Mouse (Mus musculus) liver, adult (tissue): ENCODE results near the gene Tk1.

Experiments
- GATA4 ChIP-seq: IDR thresholded peaks from 2 replicates; pipeline ENCODE4 v1.6.1; 2014; ENCODE audit warnings: mild to moderate bottlenecking, low read length; ENCODE audit not compliant: insufficient replicate concordance

Tk1 gene

DNA sequence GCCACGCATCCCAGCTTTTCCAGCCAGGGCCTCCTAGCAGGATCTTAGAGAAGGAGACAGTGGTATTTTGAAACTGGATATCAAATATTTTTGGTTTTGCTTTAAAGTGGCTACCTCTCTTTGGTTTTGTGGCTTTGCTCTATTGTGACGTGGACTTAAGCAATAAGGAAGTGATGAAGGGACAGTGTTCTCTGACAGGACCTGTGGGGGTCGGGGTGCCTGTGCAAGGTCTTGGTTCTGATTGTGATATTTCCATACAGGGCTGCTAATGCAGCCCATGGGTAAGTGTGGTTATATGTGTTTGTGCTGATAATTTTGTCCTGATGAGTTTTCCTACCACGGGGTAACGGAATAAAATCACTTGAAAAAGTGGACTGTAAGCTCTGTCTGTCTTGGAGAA is 29.5 kb upstream of the Tk1 start:
- TF ChIP-seq GATA4 = no peak

GRCm38 (mm10) chr11:117854241-117854640 is 28.3 kb upstream of the Tk1 start:
- no peak for TF ChIP-seq GATA4

GRCm38 (mm10) chr11:117852875-117853274 is 27.0 kb upstream of the Tk1 start:
- TF ChIP-seq GATA4 = no peak

- no peak; the same call in 1 of the 2 replicates for TF ChIP-seq GATA4
Observed at GRCm38 (mm10) chr11:117848985-117849671, 23.2 kb upstream of the Tk1 start, which contains the start of gene Birc5. TSS of gene Birc5 (plus strand) at chr11:117849251.

GRCm38 (mm10) chr11:117848271-117848984 is 22.5 kb upstream of the Tk1 start:
- TF ChIP-seq GATA4 = no peak

DNA sequence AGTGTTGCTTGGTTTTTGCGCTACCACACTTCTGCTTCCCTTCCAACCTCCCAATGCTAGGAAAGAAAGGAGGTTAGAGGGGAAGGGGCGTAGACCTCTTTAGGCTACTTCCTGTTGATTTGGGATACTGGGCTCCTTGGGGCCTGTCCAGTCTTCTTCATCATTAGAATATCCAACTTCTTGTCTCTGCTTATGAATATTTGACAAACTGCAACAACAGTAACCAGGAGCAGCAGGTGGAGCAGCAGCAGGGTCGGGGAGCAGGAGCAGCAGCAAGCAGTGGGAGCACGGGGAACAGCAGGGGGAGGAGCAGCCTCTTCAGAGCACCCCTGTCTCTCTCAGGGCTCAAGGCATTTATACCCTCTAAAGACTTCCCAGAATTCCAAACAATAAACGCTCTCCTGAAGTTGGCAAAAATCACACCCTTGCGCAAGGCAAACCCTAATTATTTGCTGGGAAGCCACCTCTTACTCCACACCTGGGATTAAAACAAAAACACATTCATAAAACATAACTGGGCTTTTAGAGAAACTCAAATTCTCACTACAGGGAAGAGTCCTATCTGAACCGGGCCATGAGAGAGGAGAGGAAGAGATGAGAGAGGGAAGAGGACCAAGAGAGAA is 21.8 kb upstream of the Tk1 start:
- TF ChIP-seq GATA4 = no peak

GRCm38 (mm10) chr11:117846640-117847039 is 20.7 kb upstream of the Tk1 start:
- TF ChIP-seq GATA4 = no peak

DNA sequence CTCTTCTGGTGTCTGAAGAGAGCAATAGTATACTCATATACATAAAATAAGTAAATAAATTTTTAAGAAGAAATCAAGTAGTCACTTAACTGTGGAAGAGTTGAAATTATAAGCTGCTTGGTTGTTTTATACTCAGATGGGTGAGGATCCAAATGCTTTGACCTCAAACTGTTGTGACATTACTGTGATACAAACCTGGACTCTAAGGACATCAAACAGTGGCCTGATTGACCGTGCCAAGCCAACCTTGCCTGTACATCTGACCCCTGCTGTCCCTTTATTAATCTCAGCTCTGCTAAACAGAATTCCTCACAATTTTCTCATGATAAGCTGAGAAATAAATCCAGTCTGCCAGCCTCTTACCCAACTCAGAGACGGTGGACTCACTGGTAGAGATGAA is 19.8 kb upstream of the Tk1 start:
- TF ChIP-seq GATA4 = peak; percentile 45; the same call in 1 of the 2 replicates

DNA sequence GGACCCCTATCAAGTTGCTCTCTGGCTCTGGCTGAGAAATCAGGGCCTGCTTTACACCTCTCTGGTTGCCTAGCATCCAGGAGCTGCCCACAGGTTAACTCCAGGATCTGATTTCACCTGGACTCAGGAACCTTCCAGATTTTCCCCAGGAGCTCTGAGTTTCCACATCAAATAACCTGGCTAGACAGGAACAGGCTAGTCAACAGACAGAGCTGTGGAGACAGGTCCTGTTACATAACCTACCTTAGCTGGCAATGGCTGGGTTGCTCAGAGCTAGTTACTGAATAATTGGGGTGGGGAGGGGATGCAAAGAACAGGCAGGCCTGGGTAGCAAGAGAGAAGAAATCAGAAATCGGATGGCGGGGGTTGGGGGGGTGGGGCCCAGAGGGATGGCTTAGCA is 19.1 kb upstream of the Tk1 start:
- no peak for TF ChIP-seq GATA4

DNA sequence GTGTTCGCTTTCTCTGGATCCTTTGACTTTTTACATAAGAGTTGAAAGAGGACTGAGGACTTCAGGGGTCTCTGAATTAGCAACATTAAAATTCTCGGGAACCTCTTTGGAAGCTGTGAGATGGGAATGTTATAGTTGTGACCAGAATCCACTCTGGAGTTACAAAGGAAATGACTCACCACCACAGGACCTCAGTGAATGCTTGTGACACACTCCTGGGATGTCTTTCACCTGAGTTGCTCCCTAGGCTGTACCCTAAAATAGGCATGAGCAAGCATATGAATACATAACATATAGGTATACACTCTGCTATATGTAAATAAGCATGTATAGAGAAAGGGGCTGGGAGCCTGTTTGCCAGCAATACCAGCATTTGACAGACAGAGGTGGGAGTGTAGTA is 17.5 kb upstream of the Tk1 start:
- no peak for TF ChIP-seq GATA4

DNA sequence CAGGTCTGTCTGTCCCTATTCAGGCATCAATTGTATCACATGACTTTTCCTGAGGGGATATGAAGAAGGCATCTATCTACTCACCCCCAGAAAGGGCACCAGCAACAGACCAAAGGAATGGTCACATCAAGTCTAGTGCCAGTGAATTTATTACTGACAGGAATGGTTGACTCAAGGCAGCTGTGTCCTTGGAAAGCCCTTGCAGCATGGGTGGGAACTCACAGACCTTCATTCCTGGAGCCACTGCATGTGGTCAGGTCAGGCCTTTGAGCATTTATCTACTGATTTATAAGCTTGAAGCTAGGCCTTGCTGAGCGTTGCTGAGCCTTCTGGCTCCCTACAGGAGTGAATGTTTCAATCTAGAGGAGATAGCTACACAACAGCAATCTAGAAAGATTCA is 15.0 kb upstream of the Tk1 start:
- TF ChIP-seq GATA4 = no peak

- no peak for TF ChIP-seq GATA4
Observed at GRCm38 (mm10) chr11:117839021-117839420, 13.1 kb upstream of the Tk1 start.

GRCm38 (mm10) chr11:117838572-117838971 is 12.7 kb upstream of the Tk1 start:
- TF ChIP-seq GATA4 = no peak

DNA sequence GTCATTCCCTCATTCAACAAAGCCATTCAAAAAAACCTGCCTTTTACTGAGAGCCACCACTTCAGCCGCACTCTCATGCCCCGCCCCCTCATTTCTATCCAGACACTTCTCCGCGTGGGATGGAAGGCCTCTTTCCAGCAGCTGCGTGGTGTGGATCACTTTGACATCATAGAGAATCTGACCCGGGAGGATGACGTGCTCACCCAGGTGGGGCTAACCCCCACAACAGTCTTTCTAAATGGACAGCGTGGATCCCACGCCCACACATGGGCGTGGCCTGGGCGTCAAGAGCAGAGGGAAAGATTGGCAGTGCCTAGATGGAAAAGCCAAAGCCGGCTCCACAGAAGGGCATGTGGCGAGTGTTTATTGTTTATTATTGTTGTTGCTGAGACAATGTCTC is 10.4 kb upstream of the Tk1 start:
- no peak for TF ChIP-seq GATA4

- 0 out of 2 replicates have a peak, but pooled peaks have one; percentile 7 for TF ChIP-seq GATA4
Observed at GRCm38 (mm10) chr11:117834086-117834485, 8.2 kb upstream of the Tk1 start.
